Mouse (Mus musculus): ENCODE measurements at regions not wholly inside any gene's neighbourhood (a gene's known extent, or its start where the extent isn't known, plus 50 kb on each side); places are given as distances from the start of the nearest gene placed in this dataset.

DNA sequence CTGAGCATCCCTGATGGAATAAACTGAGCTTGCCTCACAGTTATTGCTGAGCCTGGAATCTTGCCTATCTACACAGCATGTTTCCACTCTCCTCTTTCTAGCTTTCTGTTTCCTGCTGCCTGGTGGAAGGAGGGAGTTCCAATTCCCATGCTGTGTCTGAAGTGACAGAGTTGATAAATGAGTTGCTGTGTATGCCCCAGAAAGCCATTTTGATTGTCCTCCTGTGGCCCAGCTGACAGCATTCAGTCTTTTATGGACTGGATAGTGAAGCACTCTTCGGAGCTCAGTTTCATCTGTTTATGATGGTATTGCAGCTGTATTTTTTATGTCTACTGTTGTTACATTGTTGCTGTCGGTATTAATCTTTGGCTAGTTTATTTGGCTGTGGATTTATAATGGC, 398.0 kb upstream of the Fat3 start:
- H3K27ac ChIP-seq (replicated peaks; ENCODE audit: low read depth, low read length), result no peak overlapping the region
- no peak for DNase-seq (ENCODE audit: low spot score)
- ATAC-seq (ENCODE audit: insufficient number of reproducible peaks, low FRiP score, low TSS enrichment, low read depth), result no peak
- no peak overlapping the region for H3K4me2 ChIP-seq (ENCODE audit: low read depth, severe bottlenecking)
- H3K9ac ChIP-seq (ENCODE audit: low read length), result no peak overlapping the region
- no peaks in the 10 kb centered on the region for H3K36me3 ChIP-seq (ENCODE audit: control insufficient read depth, insufficient read depth, low read length)
- WGBS, result 84% methylated on average over 2 of the region's 2 CpGs
- no peaks in the 10 kb centered on the region for H3K27me3 ChIP-seq (ENCODE audit: control insufficient read depth, insufficient read depth, low read length)
- H3K4me1 ChIP-seq (ENCODE audit: control insufficient read depth, insufficient read depth, low read length), result no peaks in the 10 kb centered on the region
- no peaks in the 10 kb centered on the region for H3K9me3 ChIP-seq (ENCODE audit: control insufficient read depth, low read length)
- H3K4me3 ChIP-seq (ENCODE audit: low read depth, low read length), result no peak overlapping the region

DNA sequence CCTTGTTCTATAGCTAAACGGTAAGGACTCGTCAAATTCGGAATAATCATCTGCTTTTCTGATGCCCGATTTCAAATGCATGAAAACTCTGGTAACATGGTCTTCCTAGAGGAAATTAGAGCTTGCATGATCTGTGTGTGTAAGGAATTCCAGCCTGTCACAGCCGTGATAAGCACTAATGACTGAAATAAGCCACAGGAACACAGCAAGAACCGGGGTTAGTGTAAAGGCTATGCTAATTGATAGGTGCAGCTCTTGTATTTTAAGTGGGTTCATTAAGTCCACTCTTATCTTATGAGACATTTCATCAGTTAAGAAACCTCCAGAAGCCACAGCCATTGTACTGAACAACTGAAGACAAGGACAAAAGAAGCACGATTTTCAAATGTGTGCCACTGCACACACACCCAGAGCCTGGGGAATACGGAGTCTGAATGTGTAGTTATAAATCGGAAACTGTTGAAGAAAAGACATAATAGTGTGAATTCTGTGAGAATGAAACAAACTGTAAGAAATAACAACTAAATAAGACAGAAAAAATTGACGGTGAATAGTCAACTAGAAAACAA, 351.5 kb upstream of the Fat3 start:
- Histone ChIP-seq H3K9ac (ENCODE audit: low read length) (no peak overlapping the region), H3K36me3 (ENCODE audit: control insufficient read depth, insufficient read depth, low read length) (no peaks in the 10 kb centered on the region), H3K4me3 (ENCODE audit: low read depth, low read length) (no peak overlapping the region), H3K4me2 (ENCODE audit: low read depth, severe bottlenecking) (no peak overlapping the region), H3K27me3 (ENCODE audit: control insufficient read depth, insufficient read depth, low read length) (no peaks in the 10 kb centered on the region), H3K4me1 (ENCODE audit: control insufficient read depth, insufficient read depth, low read length) (no peaks in the 10 kb centered on the region), H3K9me3 (ENCODE audit: control insufficient read depth, low read length) (no peaks in the 10 kb centered on the region), H3K27ac (replicated peaks; ENCODE audit: low read depth, low read length) (no peak overlapping the region)
- DNase-seq (ENCODE audit: low spot score), result no peak
- WGBS, result 83% methylated on average over 10 of the region's 10 CpGs
- ATAC-seq (ENCODE audit: insufficient number of reproducible peaks, low FRiP score, low TSS enrichment, low read depth), result no peak

- Histone ChIP-seq H3K9me3 (ENCODE audit: control insufficient read depth, low read length) (no peaks in the 10 kb centered on the region), H3K9ac (ENCODE audit: low read length) (no peak overlapping the region), H3K4me1 (ENCODE audit: control insufficient read depth, insufficient read depth, low read length) (no peaks in the 10 kb centered on the region), H3K27ac (replicated peaks; ENCODE audit: low read depth, low read length) (no peak overlapping the region), H3K4me3 (ENCODE audit: low read depth, low read length) (no peak overlapping the region), H3K4me2 (ENCODE audit: low read depth, severe bottlenecking) (no peak overlapping the region), H3K27me3 (ENCODE audit: control insufficient read depth, insufficient read depth, low read length) (no peaks in the 10 kb centered on the region), H3K36me3 (ENCODE audit: control insufficient read depth, insufficient read depth, low read length) (no peaks in the 10 kb centered on the region)
- DNase-seq (ENCODE audit: low spot score) (no peak), ATAC-seq (ENCODE audit: insufficient number of reproducible peaks, low FRiP score, low TSS enrichment, low read depth) (no peak)
- WGBS, result 83% methylated on average over 2 of the region's 2 CpGs
Measured at GRCm38 (mm10) chr9:16808494-16808893, 307.4 kb upstream of the Fat3 start.

- Histone ChIP-seq H3K4me2 (ENCODE audit: low read depth, severe bottlenecking) (no peak overlapping the region), H3K36me3 (ENCODE audit: control insufficient read depth, insufficient read depth, low read length) (no peaks in the 10 kb centered on the region), H3K4me1 (ENCODE audit: control insufficient read depth, insufficient read depth, low read length) (no peaks in the 10 kb centered on the region), H3K9ac (ENCODE audit: low read length) (no peak overlapping the region), H3K9me3 (ENCODE audit: control insufficient read depth, low read length) (no peaks in the 10 kb centered on the region), H3K4me3 (ENCODE audit: low read depth, low read length) (no peak overlapping the region), H3K27ac (replicated peaks; ENCODE audit: low read depth, low read length) (no peak overlapping the region), H3K27me3 (ENCODE audit: control insufficient read depth, insufficient read depth, low read length) (no peaks in the 10 kb centered on the region)
- DNase-seq (ENCODE audit: low spot score) (no peak), ATAC-seq (ENCODE audit: insufficient number of reproducible peaks, low FRiP score, low TSS enrichment, low read depth) (no peak)
Measured at GRCm38 (mm10) chr9:16772867-16773266, 271.8 kb upstream of the Fat3 start.

DNA sequence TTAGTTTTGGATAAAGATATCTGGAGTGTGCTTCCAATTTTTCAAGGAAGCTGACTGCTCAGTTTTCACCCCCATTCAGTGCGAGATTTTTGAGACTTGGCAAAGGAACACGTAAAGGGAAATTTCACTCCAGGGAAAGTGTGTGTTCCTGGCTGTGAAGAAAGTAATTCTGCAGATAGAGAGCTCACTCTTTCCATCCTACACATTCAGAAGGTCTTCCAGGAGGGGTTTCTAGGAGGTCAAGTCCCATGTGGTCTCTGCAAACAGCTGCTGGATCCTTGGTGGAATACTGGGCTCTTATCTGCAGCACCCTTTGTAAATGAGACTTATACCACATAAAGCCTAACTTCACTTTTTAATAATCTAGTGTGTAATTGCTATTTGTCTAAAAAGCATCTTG, 226.6 kb upstream of the Fat3 start:
- Histone ChIP-seq H3K4me3 (ENCODE audit: low read depth, low read length) (no peak overlapping the region), H3K4me2 (ENCODE audit: low read depth, severe bottlenecking) (no peak overlapping the region), H3K27me3 (ENCODE audit: control insufficient read depth, insufficient read depth, low read length) (no peaks in the 10 kb centered on the region), H3K36me3 (ENCODE audit: control insufficient read depth, insufficient read depth, low read length) (no peaks in the 10 kb centered on the region), H3K4me1 (ENCODE audit: control insufficient read depth, insufficient read depth, low read length) (no peaks in the 10 kb centered on the region), H3K27ac (replicated peaks; ENCODE audit: low read depth, low read length) (no peak overlapping the region), H3K9me3 (ENCODE audit: control insufficient read depth, low read length) (no peaks in the 10 kb centered on the region), H3K9ac (ENCODE audit: low read length) (no peak overlapping the region)
- DNase-seq (ENCODE audit: low spot score) (no peak), ATAC-seq (ENCODE audit: insufficient number of reproducible peaks, low FRiP score, low TSS enrichment, low read depth) (no peak)
- WGBS, result 90% methylated on average over 2 of the region's 2 CpGs

GRCm38 (mm10) chr9:16702431-16702830, 201.3 kb upstream of the Fat3 start:
- no peaks in the 10 kb centered on the region for H3K36me3 ChIP-seq (ENCODE audit: control insufficient read depth, insufficient read depth, low read length)
- DNase-seq (ENCODE audit: low spot score), result no peak
- 82% methylated on average over 3 of the region's 3 CpGs for WGBS
- ATAC-seq (ENCODE audit: insufficient number of reproducible peaks, low FRiP score, low TSS enrichment, low read depth), result no peak
- no peak overlapping the region for H3K27ac ChIP-seq (replicated peaks; ENCODE audit: low read depth, low read length)
- H3K4me1 ChIP-seq (ENCODE audit: control insufficient read depth, insufficient read depth, low read length), result no peaks in the 10 kb centered on the region
- no peaks in the 10 kb centered on the region for H3K9me3 ChIP-seq (ENCODE audit: control insufficient read depth, low read length)
- no peak overlapping the region for H3K4me2 ChIP-seq (ENCODE audit: low read depth, severe bottlenecking)
- no peak overlapping the region for H3K4me3 ChIP-seq (ENCODE audit: low read depth, low read length)
- no peaks in the 10 kb centered on the region for H3K27me3 ChIP-seq (ENCODE audit: control insufficient read depth, insufficient read depth, low read length)
- no peak overlapping the region for H3K9ac ChIP-seq (ENCODE audit: low read length)

- H3K9ac ChIP-seq (ENCODE audit: low read length), result no peak overlapping the region
- no peak overlapping the region for H3K4me2 ChIP-seq (ENCODE audit: low read depth, severe bottlenecking)
- H3K4me3 ChIP-seq (ENCODE audit: low read depth, low read length), result no peak overlapping the region
- no peaks in the 10 kb centered on the region for H3K27me3 ChIP-seq (ENCODE audit: control insufficient read depth, insufficient read depth, low read length)
- H3K36me3 ChIP-seq (ENCODE audit: control insufficient read depth, insufficient read depth, low read length), result no peaks in the 10 kb centered on the region
- H3K4me1 ChIP-seq (ENCODE audit: control insufficient read depth, insufficient read depth, low read length), result no peaks in the 10 kb centered on the region
- no peak overlapping the region for H3K27ac ChIP-seq (replicated peaks; ENCODE audit: low read depth, low read length)
- no peak for DNase-seq (ENCODE audit: low spot score)
- ATAC-seq (ENCODE audit: insufficient number of reproducible peaks, low FRiP score, low TSS enrichment, low read depth), result no peak
- no peaks in the 10 kb centered on the region for H3K9me3 ChIP-seq (ENCODE audit: control insufficient read depth, low read length)
- 87% methylated on average over 2 of the region's 2 CpGs for WGBS
Measured at GRCm38 (mm10) chr9:16661527-16661926, 160.4 kb upstream of the Fat3 start.

GRCm38 (mm10) chr9:16660940-16661339, 159.9 kb upstream of the Fat3 start:
- H3K4me3 ChIP-seq (ENCODE audit: low read depth, low read length), result no peak overlapping the region
- H3K36me3 ChIP-seq (ENCODE audit: control insufficient read depth, insufficient read depth, low read length), result no peaks in the 10 kb centered on the region
- no peak for ATAC-seq (ENCODE audit: insufficient number of reproducible peaks, low FRiP score, low TSS enrichment, low read depth)
- H3K27me3 ChIP-seq (ENCODE audit: control insufficient read depth, insufficient read depth, low read length), result no peaks in the 10 kb centered on the region
- H3K4me1 ChIP-seq (ENCODE audit: control insufficient read depth, insufficient read depth, low read length), result no peaks in the 10 kb centered on the region
- no peak overlapping the region for H3K4me2 ChIP-seq (ENCODE audit: low read depth, severe bottlenecking)
- WGBS, result 77% methylated on average over 3 of the region's 3 CpGs
- no peak for DNase-seq (ENCODE audit: low spot score)
- no peaks in the 10 kb centered on the region for H3K9me3 ChIP-seq (ENCODE audit: control insufficient read depth, low read length)
- H3K27ac ChIP-seq (replicated peaks; ENCODE audit: low read depth, low read length), result no peak overlapping the region
- H3K9ac ChIP-seq (ENCODE audit: low read length), result no peak overlapping the region

Data from limb, embryonic 11.5 days (tissue).